Mouse (Mus musculus): ENCODE data around the gene Golga2. TPM values are rescaled to one million over a fixed set of nuclear protein-coding genes. Genes with fewer than 3 reads are reported as not detected.
A peak's percentile ranks its signal among the peaks of the same experiment; 100 is the strongest.

The Golga2 gene
- polyA plus RNA-seq, 1 experiment from 2014 or later, result 25.4 TPM

DNA sequence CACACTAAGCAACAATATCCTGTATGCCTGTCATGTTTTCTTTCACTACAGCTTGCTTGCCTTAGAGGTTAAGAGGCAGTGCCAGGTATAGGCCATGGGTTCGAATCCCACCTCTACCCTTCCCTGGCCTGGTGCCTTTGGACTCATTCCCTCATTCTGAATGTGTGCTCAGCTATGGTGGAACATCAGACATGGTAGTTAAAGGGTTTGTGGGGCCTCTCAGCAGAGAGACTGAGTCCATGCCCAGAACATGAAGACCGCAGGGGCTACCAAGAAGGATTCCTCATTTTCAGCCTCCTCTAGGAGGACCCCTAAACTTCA lies 56.1 kb downstream of the Golga2 start:
- Histone ChIP-seq H3K9me3 (ENCODE audit: control insufficient read depth, low read length) (no peaks in the 10 kb centered on the region), H3K27ac (ENCODE audit: low read depth, low read length) (no peak overlapping the region), H3K9ac (replicated peaks; ENCODE audit: low read depth, low read length) (no peak overlapping the region), H3K4me3 (ENCODE audit: low read depth, low read length) (no peak overlapping the region), H3K27me3 (ENCODE audit: control insufficient read depth, insufficient read depth, low read length) (no peaks in the 10 kb centered on the region), H3K4me1 (ENCODE audit: control insufficient read depth, insufficient read depth, low read length) (peaks cover 2% of the 10 kb centered on the region; the same call in 1 of the 2 replicates), H3K4me2 (ENCODE audit: low read depth, low read length) (no peak overlapping the region), H3K36me3 (ENCODE audit: control insufficient read depth, insufficient read depth, low read length) (peaks cover 4% of the 10 kb centered on the region; the same call in 1 of the 2 replicates)
- WGBS, result 95% methylated on average over 2 of the region's 2 CpGs
- ATAC-seq (ENCODE audit: low read depth), result no peak

DNA sequence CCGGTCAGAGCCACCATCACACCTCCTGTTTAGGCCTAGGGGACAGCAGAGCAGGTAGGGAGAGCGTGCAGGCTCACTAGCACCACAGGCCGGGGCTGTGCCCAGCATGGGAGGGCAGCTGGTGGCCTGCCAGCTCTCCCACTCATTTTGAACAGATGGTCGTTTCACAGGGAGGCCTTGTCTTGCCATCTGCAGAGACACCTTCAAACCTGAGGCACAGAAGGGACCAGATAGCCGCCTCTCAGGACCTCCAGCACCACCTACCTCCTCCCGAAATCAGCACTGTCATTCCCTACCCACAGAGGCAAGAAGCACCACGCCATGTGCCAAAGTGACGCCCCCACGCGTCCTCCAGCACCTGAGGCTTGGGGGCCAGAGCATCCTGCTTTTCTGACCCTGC lies 56.9 kb downstream of the Golga2 start:
- H3K4me2 ChIP-seq (ENCODE audit: low read depth, low read length), result no peak overlapping the region
- H3K4me3 ChIP-seq (ENCODE audit: low read depth, low read length), result no peak overlapping the region
- no peak overlapping the region for H3K27ac ChIP-seq (ENCODE audit: low read depth, low read length)
- WGBS, result 68% methylated on average over 10 of the region's 10 CpGs
- peaks cover 4% of the 10 kb centered on the region; the same call in 1 of the 2 replicates for H3K36me3 ChIP-seq (ENCODE audit: control insufficient read depth, insufficient read depth, low read length)
- no peak for ATAC-seq (ENCODE audit: low read depth)
- peaks cover 2% of the 10 kb centered on the region; the same call in 1 of the 2 replicates for H3K4me1 ChIP-seq (ENCODE audit: control insufficient read depth, insufficient read depth, low read length)
- H3K9ac ChIP-seq (replicated peaks; ENCODE audit: low read depth, low read length), result no peak overlapping the region
- no peaks in the 10 kb centered on the region for H3K27me3 ChIP-seq (ENCODE audit: control insufficient read depth, insufficient read depth, low read length)
- H3K9me3 ChIP-seq (ENCODE audit: control insufficient read depth, low read length), result no peaks in the 10 kb centered on the region

DNA sequence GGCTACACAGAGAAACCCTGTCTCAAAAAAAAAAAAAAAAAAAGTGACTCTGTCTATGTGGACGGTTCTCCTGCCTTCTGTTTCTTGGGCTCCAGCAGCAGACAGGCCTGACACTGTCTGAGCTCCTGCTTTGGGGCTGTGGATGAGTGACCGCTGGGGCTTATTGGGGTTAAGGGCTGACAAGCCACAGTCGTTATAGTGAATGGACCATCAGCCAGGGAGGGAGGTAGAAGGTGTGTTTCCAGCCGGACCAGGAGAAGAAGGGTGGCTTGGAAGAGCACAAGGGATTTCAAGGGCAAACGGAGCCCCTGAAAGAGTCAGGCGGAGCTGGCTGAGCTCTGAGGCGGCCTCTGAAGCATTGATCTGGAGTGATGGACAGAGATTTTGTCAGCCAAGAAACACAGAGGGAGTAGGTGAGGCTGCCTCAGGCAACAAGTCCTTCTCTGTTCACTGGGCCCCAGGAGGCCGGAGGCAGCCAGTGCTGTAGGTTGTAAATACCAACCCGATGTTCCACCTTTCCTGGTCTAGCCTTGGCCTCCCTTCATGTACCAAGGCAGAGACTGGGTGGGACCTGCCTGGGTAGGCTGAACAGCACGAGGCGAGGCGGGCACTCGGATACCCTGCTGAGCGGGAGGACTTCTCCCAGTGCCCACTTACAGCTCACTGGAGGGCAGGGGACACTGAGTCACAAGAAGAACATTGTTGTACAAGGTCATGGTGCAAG lies 57.6 kb downstream of the Golga2 start:
- no peak overlapping the region for H3K27ac ChIP-seq (ENCODE audit: low read depth, low read length)
- 67% methylated on average over 14 of the region's 14 CpGs for WGBS
- H3K36me3 ChIP-seq (ENCODE audit: control insufficient read depth, insufficient read depth, low read length), result peaks cover 4% of the 10 kb centered on the region; the same call in 1 of the 2 replicates
- no peak for ATAC-seq (ENCODE audit: low read depth)
- no peak overlapping the region for H3K4me3 ChIP-seq (ENCODE audit: low read depth, low read length)
- H3K4me2 ChIP-seq (ENCODE audit: low read depth, low read length), result no peak overlapping the region
- no peaks in the 10 kb centered on the region for H3K27me3 ChIP-seq (ENCODE audit: control insufficient read depth, insufficient read depth, low read length)
- peaks cover 2% of the 10 kb centered on the region; the same call in 1 of the 2 replicates for H3K4me1 ChIP-seq (ENCODE audit: control insufficient read depth, insufficient read depth, low read length)
- H3K9me3 ChIP-seq (ENCODE audit: control insufficient read depth, low read length), result no peaks in the 10 kb centered on the region
- no peak overlapping the region for H3K9ac ChIP-seq (replicated peaks; ENCODE audit: low read depth, low read length)

DNA sequence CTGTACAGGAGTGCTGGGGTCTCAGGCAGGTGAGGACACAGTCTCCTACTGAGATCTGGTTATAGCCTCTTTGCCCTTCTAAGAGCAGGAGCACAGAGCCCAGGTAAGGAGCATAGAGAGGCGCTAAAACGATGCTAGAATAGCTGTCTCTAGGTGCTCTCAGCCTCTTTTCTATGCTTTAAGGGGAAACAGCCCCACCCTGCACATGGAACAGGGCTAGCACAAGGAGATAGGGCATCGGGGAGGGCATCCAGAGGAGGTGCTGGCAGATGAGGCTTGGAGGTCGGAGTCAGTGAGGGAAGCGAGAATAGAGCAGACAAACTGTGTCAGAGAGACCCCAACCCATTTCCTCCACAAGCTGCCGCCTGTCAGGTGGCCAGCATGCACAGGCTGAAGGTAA lies 59.8 kb downstream of the Golga2 start:
- Histone ChIP-seq H3K27me3 (ENCODE audit: control insufficient read depth, insufficient read depth, low read length) (no peaks in the 10 kb centered on the region), H3K9me3 (ENCODE audit: control insufficient read depth, low read length) (no peaks in the 10 kb centered on the region), H3K4me3 (ENCODE audit: low read depth, low read length) (no peak overlapping the region), H3K36me3 (ENCODE audit: control insufficient read depth, insufficient read depth, low read length) (peaks cover 4% of the 10 kb centered on the region; the same call in 1 of the 2 replicates), H3K4me2 (ENCODE audit: low read depth, low read length) (no peak overlapping the region), H3K9ac (replicated peaks; ENCODE audit: low read depth, low read length) (no peak overlapping the region), H3K4me1 (ENCODE audit: control insufficient read depth, insufficient read depth, low read length) (peaks cover 16% of the 10 kb centered on the region), H3K27ac (ENCODE audit: low read depth, low read length) (no peak overlapping the region)
- 73% methylated on average over 6 of the region's 6 CpGs for WGBS
- ATAC-seq (ENCODE audit: low read depth), result no peak

DNA sequence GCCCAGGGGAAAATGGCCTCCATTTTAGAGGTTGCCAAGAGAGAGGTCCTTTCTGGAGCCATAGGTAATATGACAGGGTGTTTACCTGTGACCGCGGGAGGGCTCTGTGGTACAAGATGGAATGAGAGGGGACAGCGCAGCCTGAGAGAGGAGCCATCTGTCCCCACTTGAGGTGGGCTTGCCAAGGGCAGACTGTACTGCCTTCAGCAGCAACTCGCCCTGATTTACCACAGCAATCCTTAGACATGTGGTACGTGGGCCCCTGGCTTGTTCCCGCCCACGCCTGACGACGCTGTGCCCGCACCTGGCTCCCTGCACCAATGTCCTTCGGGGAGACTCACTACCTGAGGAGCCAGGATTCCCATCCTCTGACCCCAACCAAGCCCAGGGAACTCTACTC lies 61.1 kb downstream of the Golga2 start:
- Histone ChIP-seq H3K4me2 (ENCODE audit: low read depth, low read length) (no peak overlapping the region), H3K9ac (replicated peaks; ENCODE audit: low read depth, low read length) (no peak overlapping the region), H3K27ac (ENCODE audit: low read depth, low read length) (no peak overlapping the region), H3K9me3 (ENCODE audit: control insufficient read depth, low read length) (no peaks in the 10 kb centered on the region), H3K27me3 (ENCODE audit: control insufficient read depth, insufficient read depth, low read length) (peaks cover 2% of the 10 kb centered on the region; the same call in 1 of the 2 replicates), H3K4me1 (ENCODE audit: control insufficient read depth, insufficient read depth, low read length) (peaks cover 13% of the 10 kb centered on the region), H3K4me3 (ENCODE audit: low read depth, low read length) (no peak overlapping the region), H3K36me3 (ENCODE audit: control insufficient read depth, insufficient read depth, low read length) (peaks cover 4% of the 10 kb centered on the region; the same call in 1 of the 2 replicates)
- no peak for ATAC-seq (ENCODE audit: low read depth)
- 90% methylated on average over 11 of the region's 11 CpGs for WGBS

DNA sequence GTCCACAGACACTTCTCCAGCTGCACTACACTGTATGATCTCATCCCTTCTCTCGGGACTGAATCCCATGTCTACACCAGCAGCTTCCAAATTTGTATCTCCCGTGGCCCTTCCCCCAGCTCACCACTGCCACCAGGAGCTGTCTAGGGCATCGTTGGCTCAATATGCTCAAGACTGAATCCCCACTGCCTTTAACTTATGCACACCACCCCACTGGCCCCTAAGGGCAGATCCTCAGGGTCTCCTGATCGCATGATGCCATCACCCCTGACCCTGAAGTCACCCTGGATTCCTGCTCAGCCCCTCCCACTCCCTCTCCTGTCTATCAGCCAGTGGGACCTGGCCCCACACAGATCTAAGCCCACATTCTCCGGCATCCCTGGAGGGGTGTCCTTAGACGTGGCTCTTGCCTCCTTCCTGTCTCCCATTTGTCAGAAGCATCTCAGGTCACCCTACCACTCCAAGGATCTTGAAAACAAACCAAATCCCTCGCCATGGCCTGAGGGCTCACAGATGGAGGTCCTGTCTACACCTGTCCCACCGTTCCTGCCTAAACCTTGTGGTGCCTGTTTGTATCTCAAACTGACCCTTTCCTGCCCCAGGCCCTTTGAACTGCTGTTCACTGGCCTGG lies 62.6 kb downstream of the Golga2 start:
- Histone ChIP-seq H3K4me1 (ENCODE audit: control insufficient read depth, insufficient read depth, low read length) (peaks cover 13% of the 10 kb centered on the region), H3K4me3 (ENCODE audit: low read depth, low read length) (no peak overlapping the region), H3K27me3 (ENCODE audit: control insufficient read depth, insufficient read depth, low read length) (peaks cover 2% of the 10 kb centered on the region; the same call in 1 of the 2 replicates), H3K9me3 (ENCODE audit: control insufficient read depth, low read length) (no peaks in the 10 kb centered on the region), H3K4me2 (ENCODE audit: low read depth, low read length) (no peak overlapping the region), H3K27ac (ENCODE audit: low read depth, low read length) (no peak overlapping the region), H3K36me3 (ENCODE audit: control insufficient read depth, insufficient read depth, low read length) (peaks cover 4% of the 10 kb centered on the region; the same call in 1 of the 2 replicates), H3K9ac (replicated peaks; ENCODE audit: low read depth, low read length) (no peak overlapping the region)
- WGBS, result 68% methylated on average over 8 of the region's 8 CpGs
- ATAC-seq (ENCODE audit: low read depth), result no peak

DNA sequence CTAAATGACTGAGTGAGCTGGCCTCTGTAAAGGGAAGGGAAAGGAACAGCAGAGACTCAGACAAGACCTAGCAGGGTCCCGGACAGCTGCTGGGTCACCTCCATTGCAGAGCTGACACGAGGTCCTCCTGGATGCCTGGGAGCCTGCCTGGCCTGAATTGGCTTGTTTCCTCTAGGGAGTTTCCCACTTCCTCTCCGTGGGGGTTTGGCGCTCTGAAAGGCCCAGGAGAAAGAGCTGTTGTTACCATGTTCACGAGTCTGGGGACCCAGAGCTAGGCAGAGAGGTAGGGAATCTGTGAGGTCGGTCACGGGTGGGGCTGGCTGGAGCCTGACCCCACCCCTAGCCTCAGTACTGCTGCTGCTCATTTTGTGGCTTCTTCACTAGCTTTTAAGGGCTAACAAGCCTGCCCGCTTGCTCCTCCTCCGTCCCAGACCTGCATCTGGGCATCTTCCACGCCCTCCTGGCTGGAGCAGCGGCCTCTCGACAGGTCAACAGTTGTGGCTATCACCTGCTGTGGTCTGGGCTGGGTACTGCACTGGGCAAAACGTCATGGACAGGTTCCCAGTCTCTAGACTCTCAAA lies 63.4 kb downstream of the Golga2 start:
- Histone ChIP-seq H3K27me3 (ENCODE audit: control insufficient read depth, insufficient read depth, low read length) (peaks cover 2% of the 10 kb centered on the region; the same call in 1 of the 2 replicates), H3K9ac (replicated peaks; ENCODE audit: low read depth, low read length) (no peak overlapping the region; the same call in 1 of the 2 replicates), H3K4me2 (ENCODE audit: low read depth, low read length) (peak overlapping the region; percentile 4; the same call in 1 of the 2 replicates), H3K36me3 (ENCODE audit: control insufficient read depth, insufficient read depth, low read length) (peaks cover 4% of the 10 kb centered on the region; the same call in 1 of the 2 replicates), H3K4me3 (ENCODE audit: low read depth, low read length) (no peak overlapping the region), H3K9me3 (ENCODE audit: control insufficient read depth, low read length) (no peaks in the 10 kb centered on the region), H3K4me1 (ENCODE audit: control insufficient read depth, insufficient read depth, low read length) (peaks cover 13% of the 10 kb centered on the region), H3K27ac (ENCODE audit: low read depth, low read length) (no peak overlapping the region)
- 48% methylated on average over 13 of the region's 13 CpGs for WGBS
- no peak for ATAC-seq (ENCODE audit: low read depth)

DNA sequence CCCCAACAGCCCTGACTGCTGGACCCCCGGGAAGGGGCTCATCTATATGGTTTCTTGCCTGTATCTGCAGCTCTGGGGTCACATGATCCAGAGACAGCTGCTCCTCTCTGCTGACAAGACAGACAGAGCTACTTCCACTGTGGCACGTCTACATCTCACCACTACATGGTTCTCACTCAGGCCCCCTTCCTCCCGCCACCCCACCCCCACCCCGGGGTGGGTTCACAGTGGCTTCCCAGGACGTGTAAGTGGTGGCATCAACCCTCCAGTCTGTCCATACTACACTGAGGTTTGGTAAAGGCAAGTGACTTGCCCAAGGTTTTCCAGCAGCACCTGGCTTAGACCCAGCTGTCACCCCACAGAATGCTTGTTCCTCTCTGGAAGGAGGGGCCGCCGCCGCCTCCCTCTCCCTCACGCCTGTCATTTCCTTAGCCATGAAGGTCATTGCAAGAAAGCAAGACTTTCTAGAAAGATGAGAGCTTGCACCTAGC lies 64.3 kb downstream of the Golga2 start:
- H3K27ac ChIP-seq (ENCODE audit: low read depth, low read length), result peak overlapping the region; percentile 94
- peaks cover 13% of the 10 kb centered on the region for H3K4me1 ChIP-seq (ENCODE audit: control insufficient read depth, insufficient read depth, low read length)
- peak overlapping the region; percentile 94 for H3K9ac ChIP-seq (replicated peaks; ENCODE audit: low read depth, low read length)
- H3K4me3 ChIP-seq (ENCODE audit: low read depth, low read length), result peak overlapping the region; percentile 76
- no peaks in the 10 kb centered on the region for H3K9me3 ChIP-seq (ENCODE audit: control insufficient read depth, low read length)
- H3K27me3 ChIP-seq (ENCODE audit: control insufficient read depth, insufficient read depth, low read length), result peaks cover 2% of the 10 kb centered on the region; the same call in 1 of the 2 replicates
- peaks cover 4% of the 10 kb centered on the region; the same call in 1 of the 2 replicates for H3K36me3 ChIP-seq (ENCODE audit: control insufficient read depth, insufficient read depth, low read length)
- peak overlapping the region; percentile 66 for H3K4me2 ChIP-seq (ENCODE audit: low read depth, low read length)
- ATAC-seq (ENCODE audit: low read depth), result no peak
- WGBS, result 50% methylated on average over 9 of the region's 9 CpGs
